Mouse (Mus musculus): ENCODE data around the gene Spg21.

Spg21 gene

DNA sequence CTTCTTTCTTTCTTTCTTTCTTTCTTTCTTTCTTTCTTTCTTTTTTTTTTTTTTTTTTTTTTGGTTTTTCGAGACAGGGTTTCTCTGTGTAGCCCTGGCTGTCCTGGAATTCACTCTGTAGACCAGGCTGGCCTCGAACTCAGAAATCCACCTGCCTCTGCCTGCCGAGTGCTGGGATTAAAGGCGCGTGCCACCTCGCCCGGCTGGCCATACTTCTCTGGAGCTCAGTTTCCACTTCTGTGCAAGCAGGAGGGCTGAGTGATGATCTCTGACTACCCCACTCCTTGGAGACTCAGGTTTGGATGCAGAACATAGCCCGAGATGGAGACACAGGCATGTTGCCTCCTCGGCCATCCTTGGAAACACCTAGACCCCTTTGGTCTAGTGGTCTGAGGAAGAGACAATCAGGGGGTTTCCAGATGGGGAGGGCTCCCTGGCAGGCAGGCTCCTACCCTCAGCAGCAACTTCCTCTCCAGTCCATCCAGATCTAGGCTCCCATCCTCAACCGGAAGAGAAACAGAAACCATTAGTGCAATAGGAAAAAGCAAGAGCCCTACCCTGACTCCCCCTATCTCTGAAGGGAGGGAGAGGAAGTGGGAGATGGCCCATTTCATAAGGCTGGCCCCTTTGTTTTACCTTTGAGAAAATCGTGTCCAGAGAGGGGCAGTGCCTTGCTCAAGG, 75.2 kb downstream of the Spg21 start:
- DNase-seq (ENCODE audit: low read depth, low spot score), result peak; percentile 50

DNA sequence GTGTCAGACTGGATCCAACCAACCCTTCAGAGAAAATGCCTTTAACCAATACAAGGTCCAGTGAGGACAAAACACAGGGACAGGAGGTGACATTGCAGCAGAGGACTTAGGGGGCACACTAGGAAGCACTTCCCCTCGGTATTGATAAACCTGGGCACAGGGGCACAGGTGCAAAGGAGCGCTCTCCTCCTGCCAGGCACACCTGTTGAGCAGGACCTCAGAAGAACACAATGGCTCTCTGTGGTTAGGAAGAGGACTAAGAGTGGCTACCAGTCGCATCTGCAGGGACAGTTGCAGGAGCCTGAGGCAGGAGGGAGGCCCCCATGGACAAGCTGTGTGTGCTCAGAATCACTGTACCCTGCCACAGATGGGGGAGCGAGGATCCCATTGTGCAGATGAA, 75.7 kb downstream of the Spg21 start:
- DNase-seq (ENCODE audit: low read depth, low spot score), result no peak

Measured in CD4-positive, CD25-positive, alpha-beta regulatory T cell, adult 2 months (primary cell).